Mouse (Mus musculus) cerebellum, adult 2 months (tissue): Measurements from ENCODE around the gene Tex45.

ENCODE experiments used
- CTCF ChIP-seq: fragments of 200-500 bp; IDR thresholded peaks from 2 replicates; pipeline ENCODE4 v1.5.1; 2011; ENCODE audit warnings: low read depth, mild to moderate bottlenecking, control low read depth, low read length, moderate library complexity, borderline replicate concordance; ENCODE audit not compliant: insufficient read depth
- POLR2A ChIP-seq: fragments of 200-500 bp; IDR thresholded peaks from 2 replicates; pipeline ENCODE4 v1.6.1; 2011; ENCODE audit warnings: low read length, control low read depth, borderline replicate concordance; ENCODE audit not compliant: insufficient read depth

- TF ChIP-seq POLR2A (no peak), CTCF (no peak)
These were observed 34.2 kb upstream of the Tex45 start for GRCm38 (mm10) chr8:3436492-3436891.
